Mouse (Mus musculus) heart, postnatal 0 days (tissue): ENCODE data around the gene Dgkb. TPM values are rescaled to one million over a fixed set of nuclear protein-coding genes. Genes with fewer than 3 reads are reported as not detected.

Source experiments
- ATAC-seq: fragments of 200-750 bp; cut with Nextera tagmentation; 2 replicates; pipeline ENCODE4 v1.8.0; 2017; ENCODE audit warnings: low read depth, moderate number of reproducible peaks, moderate library complexity; ENCODE audit not compliant: insufficient read depth
- DNase-seq: peaks from one replicate; pipeline ENCODE4 v3.0.0-alpha.2; 2016; ENCODE audit warnings: low spot score
- H3K27ac ChIP-seq: fragments of 300-500 bp; sonication (generic); 2 replicates; pipeline ENCODE4 v1.5.1; 2014; ENCODE audit warnings: low read depth, mild to moderate bottlenecking
- H3K27me3 ChIP-seq: fragments of 300-500 bp; sonication (generic); 2 replicates; pipeline ENCODE4 v1.6.1; 2014; ENCODE audit warnings: low read length, mixed read lengths; ENCODE audit not compliant: control insufficient read depth, insufficient read depth
- H3K36me3 ChIP-seq: fragments of 300-500 bp; sonication (generic); replicated peaks from 2 replicates; pipeline ENCODE4 v1.6.1; 2014; ENCODE audit warnings: low read length, mixed read lengths; ENCODE audit not compliant: control insufficient read depth, insufficient read depth
- H3K4me1 ChIP-seq: fragments of 300-500 bp; sonication (generic); 2 replicates; pipeline ENCODE4 v1.6.1; 2014; ENCODE audit warnings: antibody characterized with exemption; ENCODE audit not compliant: control insufficient read depth, insufficient read depth
- H3K4me2 ChIP-seq: fragments of 300-500 bp; sonication (generic); 2 replicates; pipeline ENCODE4 v1.6.1; 2014; ENCODE audit warnings: low read depth, mild to moderate bottlenecking, low read length, moderate library complexity
- H3K4me3 ChIP-seq: fragments of 300-500 bp; sonication (generic); 2 replicates; pipeline ENCODE4 v1.5.1; 2014; ENCODE audit warnings: low read depth, low read length
- H3K9ac ChIP-seq: fragments of 300-500 bp; sonication (generic); replicated peaks from 2 replicates; pipeline ENCODE4 v1.6.1; 2014; ENCODE audit warnings: low read depth, low read length, mixed read lengths
- H3K9me3 ChIP-seq: fragments of 300-500 bp; sonication (generic); replicated peaks from 2 replicates; pipeline ENCODE4 v1.6.1; 2016; ENCODE audit warnings: low read length; ENCODE audit not compliant: control insufficient read depth
- CTCF ChIP-seq: IDR thresholded peaks from 2 replicates; pipeline ENCODE4 v1.5.1; 2016; ENCODE audit warnings: antibody characterized with exemption, control low read depth, low read depth
- EP300 ChIP-seq: IDR thresholded peaks from 2 replicates; pipeline ENCODE4 v1.6.1; 2016; ENCODE audit warnings: antibody characterized with exemption, low read depth
- WGBS: fragments of 180-500 bp; shearing (Covaris S2); extraction: QIAGEN DNeasy Blood & Tissue Kit; methylation state at CpG from one replicate; pipeline ENCODE4 v1.1.7; 2014; 5-methylcytosine and 5-hydroxymethylcytosine counted together
- polyA plus RNA-seq: library from polyadenylated mRNA; unstranded; fragments of >200 nt; fragmentation: Nextera tagmentation; extraction: Ambion mirVana; gene quantifications from 2 replicates; pipeline ENCODE4 v1.2.1, GENCODE M21; 2015
- total RNA-seq: library from RNA; depleted of rRNA; stranded (reverse); fragments of >200 nt; gene quantifications from 2 replicates; pipeline ENCODE4 v1.2.3, GENCODE M21; 2014; ENCODE audit warnings: low replicate concordance

The Dgkb gene
- total and polyA plus RNA-seq, 2 experiments from 2014 or later = 0.20 TPM; not detected in 1

DNA sequence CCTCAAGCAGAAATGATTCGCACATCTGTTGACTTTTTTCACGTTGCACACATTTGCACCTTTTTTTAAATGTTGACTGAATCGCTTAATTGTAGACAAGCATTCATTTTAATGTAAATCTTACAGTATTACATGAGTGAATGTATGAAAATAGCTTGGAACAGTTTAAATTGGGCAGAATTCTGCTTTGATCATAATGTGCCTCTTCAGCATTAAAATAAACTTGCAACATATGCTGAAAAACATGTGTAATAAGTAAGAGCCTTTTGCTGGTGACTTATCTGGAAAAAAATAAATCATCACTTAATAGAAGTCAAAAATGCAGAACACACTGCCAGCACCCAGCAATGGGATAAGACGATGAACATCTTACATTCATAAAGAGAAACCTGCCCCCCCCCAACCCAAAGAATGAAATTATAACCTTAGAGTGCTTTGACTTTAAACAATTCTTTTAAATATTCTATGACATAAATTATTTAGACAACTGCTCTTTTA is 768.9 kb downstream of the Dgkb start:
- Histone ChIP-seq H3K4me1 (no peaks in the 10 kb centered on the region), H3K36me3 (no peaks in the 10 kb centered on the region), H3K27me3 (no peaks in the 10 kb centered on the region), H3K27ac (no peak overlapping the region), H3K9me3 (no peaks in the 10 kb centered on the region), H3K9ac (no peak overlapping the region), H3K4me2 (no peak overlapping the region), H3K4me3 (no peak overlapping the region)
- no peak for ATAC-seq
- TF ChIP-seq EP300 = no peak
- no peak for TF ChIP-seq CTCF
- DNase-seq = no peak
- WGBS = 68% methylated on average over 4 of the region's 4 CpGs

- Histone ChIP-seq H3K9me3 (no peaks in the 10 kb centered on the region), H3K36me3 (no peaks in the 10 kb centered on the region), H3K27ac (no peak overlapping the region), H3K4me2 (no peak overlapping the region), H3K4me3 (no peak overlapping the region), H3K4me1 (peaks cover 16% of the 10 kb centered on the region), H3K27me3 (no peaks in the 10 kb centered on the region), H3K9ac (no peak overlapping the region)
- ATAC-seq (no peak), DNase-seq (no peak)
- no peak for TF ChIP-seq CTCF
- TF ChIP-seq EP300 = no peak
Observed at GRCm38 (mm10) chr12:38589951-38590350, 772.4 kb downstream of the Dgkb start.

DNA sequence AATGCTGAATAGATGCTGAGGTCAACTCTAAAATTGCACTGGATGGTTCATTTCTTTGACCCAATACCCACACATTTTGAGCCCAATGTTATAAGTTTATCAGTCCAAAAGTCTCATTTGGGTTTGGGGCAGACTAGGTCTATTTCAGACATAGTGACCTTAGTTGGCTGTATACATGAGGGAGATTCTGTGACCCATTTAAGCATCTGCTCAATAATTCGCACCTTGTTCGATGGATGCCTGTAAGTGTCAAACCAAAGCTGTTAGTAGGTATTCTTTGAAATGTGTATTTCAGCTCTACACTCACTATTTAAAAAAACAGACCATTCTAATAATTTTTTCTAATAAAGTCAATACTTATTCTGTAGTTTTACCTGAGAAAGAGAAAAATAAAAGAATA is 776.1 kb downstream of the Dgkb start:
- H3K9me3 ChIP-seq = no peaks in the 10 kb centered on the region
- ATAC-seq (no peak), DNase-seq (no peak)
- H3K9ac ChIP-seq = no peak overlapping the region
- no peak overlapping the region for H3K4me3 ChIP-seq
- peaks cover 16% of the 10 kb centered on the region for H3K4me1 ChIP-seq
- peak overlapping the region; percentile 9; the same call in 1 of the 2 replicates for H3K27ac ChIP-seq
- no peaks in the 10 kb centered on the region for H3K27me3 ChIP-seq
- no peak overlapping the region for H3K4me2 ChIP-seq
- TF ChIP-seq CTCF = no peak
- TF ChIP-seq EP300 = no peak
- 88% methylated on average over 2 of the region's 2 CpGs for WGBS
- no peaks in the 10 kb centered on the region for H3K36me3 ChIP-seq

GRCm38 (mm10) chr12:38594055-38594454 is 776.5 kb downstream of the Dgkb start:
- DNase-seq (peak; percentile 75), ATAC-seq (no peak)
- peaks cover 16% of the 10 kb centered on the region for H3K4me1 ChIP-seq
- peak overlapping the region; percentile 56; the same call in 1 of the 2 replicates for H3K27ac ChIP-seq
- H3K36me3 ChIP-seq = no peaks in the 10 kb centered on the region
- no peak overlapping the region for H3K9ac ChIP-seq
- H3K4me3 ChIP-seq = no peak overlapping the region
- 7% methylated on average over 3 of the region's 3 CpGs for WGBS
- no peak for TF ChIP-seq CTCF
- TF ChIP-seq EP300 = 0 out of 2 replicates have a peak, but pooled peaks have one; percentile 41
- H3K27me3 ChIP-seq = no peaks in the 10 kb centered on the region
- peak overlapping the region; percentile 21; the same call in 1 of the 2 replicates for H3K4me2 ChIP-seq
- no peaks in the 10 kb centered on the region for H3K9me3 ChIP-seq

DNA sequence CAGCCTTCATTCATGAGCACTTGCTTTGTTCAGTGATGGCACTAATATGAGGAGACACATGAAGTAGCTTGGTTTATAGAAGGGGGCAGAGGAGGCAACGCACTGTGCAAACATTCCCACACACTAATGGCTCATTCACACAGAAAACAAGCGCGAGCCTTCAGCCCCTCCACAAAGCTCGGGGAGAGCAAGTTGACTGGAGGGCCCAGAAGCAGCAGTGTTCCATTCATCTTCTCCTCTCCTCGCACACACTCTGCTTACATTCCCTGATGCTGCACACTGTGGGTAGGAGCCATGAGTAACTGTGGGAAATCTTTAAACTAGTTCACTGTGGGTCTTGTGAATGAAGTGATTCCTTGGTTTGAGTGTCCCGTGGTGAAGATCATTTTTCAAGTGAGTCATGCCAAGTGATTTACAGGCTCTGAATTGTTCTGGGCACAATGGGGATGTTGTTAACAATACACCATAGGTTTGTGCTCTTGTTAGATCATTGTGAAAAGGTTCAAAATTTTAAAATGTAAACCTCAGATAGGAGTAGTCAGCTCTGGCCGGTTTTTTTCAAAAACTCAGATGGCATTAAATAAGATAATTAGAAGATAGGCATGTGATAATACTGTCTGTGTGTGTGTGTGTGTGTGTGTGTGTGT is 779.0 kb downstream of the Dgkb start:
- H3K4me2 ChIP-seq = no peak overlapping the region
- no peak for DNase-seq
- TF ChIP-seq EP300 (no peak), CTCF (no peak)
- H3K27me3 ChIP-seq = no peaks in the 10 kb centered on the region
- no peaks in the 10 kb centered on the region for H3K36me3 ChIP-seq
- H3K9ac ChIP-seq = no peak overlapping the region
- no peaks in the 10 kb centered on the region for H3K9me3 ChIP-seq
- no peak for ATAC-seq
- H3K4me3 ChIP-seq = no peak overlapping the region
- H3K27ac ChIP-seq = no peak overlapping the region
- peaks cover 16% of the 10 kb centered on the region for H3K4me1 ChIP-seq
- 72% methylated on average over 7 of the region's 7 CpGs for WGBS

GRCm38 (mm10) chr12:38598096-38598495 is 780.6 kb downstream of the Dgkb start:
- TF ChIP-seq CTCF = peak; percentile 3; the same call in 1 of the 2 replicates
- TF ChIP-seq EP300 = no peak
- Histone ChIP-seq H3K27ac (no peak overlapping the region), H3K9me3 (no peaks in the 10 kb centered on the region), H3K4me1 (peaks cover 9% of the 10 kb centered on the region; the same call in 1 of the 2 replicates), H3K4me2 (no peak overlapping the region), H3K4me3 (no peak overlapping the region), H3K27me3 (no peaks in the 10 kb centered on the region), H3K9ac (no peak overlapping the region), H3K36me3 (no peaks in the 10 kb centered on the region)
- no peak for ATAC-seq
- no peak for DNase-seq
- 46% methylated on average over 2 of the region's 2 CpGs for WGBS
